In the genomic region with DNA sequence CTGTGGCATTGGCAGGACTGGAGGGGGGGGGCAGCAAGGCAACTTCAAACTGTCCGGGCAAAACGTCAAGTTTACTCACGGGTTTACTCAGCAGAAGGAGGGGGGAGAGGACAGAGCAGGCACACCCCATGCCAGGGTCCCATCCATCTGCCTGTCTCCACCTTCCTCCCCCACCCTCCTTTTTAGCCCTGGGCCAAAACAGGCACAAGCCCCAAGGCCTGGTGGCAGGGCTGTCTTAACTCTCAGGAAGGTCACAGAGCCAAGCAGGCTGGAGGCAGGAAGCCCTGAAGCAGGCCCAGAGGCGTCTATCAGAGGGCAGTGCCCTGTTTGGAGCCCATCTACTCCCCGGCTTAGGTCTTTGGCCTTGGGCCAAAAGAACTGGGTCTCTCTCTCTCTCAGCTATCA, we compare ENCODE assay signal across 9 mouse cellular contexts. TPM values are rescaled to one million over a fixed set of nuclear protein-coding genes. Genes with fewer than 3 reads are reported as not detected.
DNase-seq lines count a peak whose midpoint lies in the region; ATAC-seq and TF ChIP-seq lines count a peak whose summit lies in the region.
"Had no signal": no experiment of that assay in that cellular context is flagged by ENCODE, and none has a peak within 500 bp of the region (broad histone marks: within the 10 kb centered on the region; RNA-seq: fewer than 3 reads in every experiment).

No protein-coding gene starts in this region.

- H3K27me3 ChIP-seq in heart, embryonic 12.5 days (replicated peaks) = no peaks in the 10 kb centered on the region
- peaks cover 27% of the 10 kb centered on the region for H3K27me3 ChIP-seq in liver, embryonic 16.5 days (ENCODE audit: control insufficient read depth, insufficient read depth, low read depth, low read length)

- WGBS in heart, embryonic 12.5 days = 47% methylated on average over 5 of the region's 5 CpGs
- 39% methylated on average over 5 of the region's 5 CpGs for WGBS in liver, embryonic 16.5 days (ENCODE audit: insufficient replicate concordance)

- intact Hi-C loops in gastrocnemius, adult 2 months (cut with DNase I) = no loop called here

- peak overlapping the region; percentile 82 for H3K4me3 ChIP-seq in gastrocnemius, adult 2 months
- no peak overlapping the region for H3K4me3 ChIP-seq in heart, embryonic 12.5 days
- H3K4me3 ChIP-seq in liver, embryonic 16.5 days (ENCODE audit: low read depth, low read length) = no peak overlapping the region

- peak overlapping the region; percentile 100; the same call in 1 of the 2 replicates for H3K4me2 ChIP-seq in heart, embryonic 12.5 days
- H3K4me2 ChIP-seq in liver, embryonic 16.5 days (ENCODE audit: low read depth, low read length) = peak overlapping the region; percentile 99

- H3K9ac ChIP-seq in heart, embryonic 12.5 days = 0 out of 2 replicates have a peak overlapping the region, but pooled peaks have one; percentile 18
- H3K9ac ChIP-seq in liver, embryonic 16.5 days (ENCODE audit: low read depth, low read length) = no peak overlapping the region

- no peaks in the 10 kb centered on the region for H3K9me3 ChIP-seq in heart, embryonic 12.5 days (replicated peaks)
- no peaks in the 10 kb centered on the region for H3K9me3 ChIP-seq in liver, embryonic 16.5 days (replicated peaks; ENCODE audit: control insufficient read depth, low read length)

- peak overlapping the region; percentile 95 for H3K27ac ChIP-seq in gastrocnemius, adult 2 months
- H3K27ac ChIP-seq in heart, embryonic 12.5 days (ENCODE audit: poor library complexity, severe bottlenecking) = 0 out of 2 replicates have a peak overlapping the region, but pooled peaks have one; percentile 12
- H3K27ac ChIP-seq in liver, embryonic 16.5 days (ENCODE audit: low read length) = peak overlapping the region; percentile 81

- TF ChIP-seq CTCF in gastrocnemius, adult 2 months (IDR thresholded peaks at IDR 0.05) = no peak

- no peak for ATAC-seq in heart, embryonic 12.5 days (ENCODE audit: insufficient number of reproducible peaks, low FRiP score)
- ATAC-seq in liver, embryonic 16.5 days (ENCODE audit: low read depth) = no peak
- ATAC-seq in inflammation-experienced regulatory T-cells, adult 6 months = no peak

- DNase-seq in gastrocnemius, adult 2 months = peak; percentile 78
- DNase-seq in gastrocnemius, postnatal 4 days (ENCODE audit: low spot score in 2 of 2) = no peak
- DNase-seq in urinary bladder, postnatal 14 days (ENCODE audit: low spot score) = peak; percentile 50
- no peak for DNase-seq in urinary bladder, postnatal 4 days (ENCODE audit: low spot score in 2 of 2)
- no peak for DNase-seq in embryo, embryonic 11 days

- peaks cover 35% of the 10 kb centered on the region for H3K4me1 ChIP-seq in heart, embryonic 12.5 days (replicated peaks)
- H3K4me1 ChIP-seq in liver, embryonic 16.5 days (ENCODE audit: control insufficient read depth, low read depth, low read length) = peaks cover 48% of the 10 kb centered on the region

- H3K36me3 ChIP-seq in heart, embryonic 12.5 days = no peaks in the 10 kb centered on the region
- no peaks in the 10 kb centered on the region for H3K36me3 ChIP-seq in liver, embryonic 16.5 days (ENCODE audit: control insufficient read depth, insufficient read depth)

RNA-seq across cellular contexts. Expression of a gene that starts 4.5 kb away (rescaled TPM):
- 10 to 100 TPM; 22.8 to 33.3 TPM for total RNA-seq in gastrocnemius, adult 2 months (2021)
- total RNA-seq in gastrocnemius, postnatal 4 days (2021) = 10 to 100 TPM; 14.1 to 23.9 TPM
- polyA plus RNA-seq in heart, embryonic 12.5 days (2016; fragmentation: Nextera tagmentation; extraction: Ambion mirVana) = 1.6 and 1.8 TPM in 2 replicates
- polyA plus RNA-seq in liver, embryonic 16.5 days (2015; fragmentation: Nextera tagmentation; extraction: Ambion mirVana) = 2.4 and 2.7 TPM in 2 replicates
- polyA plus RNA-seq in inflammation-experienced regulatory T-cells, adult 6 months (2017; shearing (Covaris generic)) = 10 to 100 TPM; 11.1 to 16.2 (median 11.4) TPM

RNA-seq across cellular contexts. Expression of a gene that starts 12.5 kb away (rescaled TPM):
- total RNA-seq in gastrocnemius, adult 2 months (2021) = 1 to 10 TPM in 1 of 2 experiments, under 1 TPM in 1; 0.41 to 2.1 TPM
- total RNA-seq in gastrocnemius, postnatal 4 days (2021) = under 1 TPM in 1 of 2 experiments, not detected in 1; 0.83 TPM
- 0.54 TPM in 1 of 2 replicates, not detected in the other for polyA plus RNA-seq in heart, embryonic 12.5 days (2016; fragmentation: Nextera tagmentation; extraction: Ambion mirVana)
- polyA plus RNA-seq in liver, embryonic 16.5 days (2015; fragmentation: Nextera tagmentation; extraction: Ambion mirVana) = not detected in 2 replicates
- under 1 TPM in 1 of 3 experiments, not detected in 2; 0.38 TPM for polyA plus RNA-seq in inflammation-experienced regulatory T-cells, adult 6 months (2017; shearing (Covaris generic))

RNA-seq across cellular contexts. Expression of a gene that starts 21.6 kb away (rescaled TPM):
- total RNA-seq in gastrocnemius, adult 2 months (2021) = 10 to 100 TPM; 40.8 to 56.4 TPM
- 10 to 100 TPM; 21.9 to 27.2 TPM for total RNA-seq in gastrocnemius, postnatal 4 days (2021)
- polyA plus RNA-seq in heart, embryonic 12.5 days (2016; fragmentation: Nextera tagmentation; extraction: Ambion mirVana) = 31.7 and 32.5 TPM in 2 replicates
- 14.9 and 15.1 TPM in 2 replicates for polyA plus RNA-seq in liver, embryonic 16.5 days (2015; fragmentation: Nextera tagmentation; extraction: Ambion mirVana)
- polyA plus RNA-seq in inflammation-experienced regulatory T-cells, adult 6 months (2017; shearing (Covaris generic)) = 10 to 100 TPM; 43.1 to 63.7 (median 57.5) TPM

RNA-seq across cellular contexts. Expression of a gene that starts 25.1 kb away (rescaled TPM):
- not detected for total RNA-seq in gastrocnemius, adult 2 months (2021)
- total RNA-seq in gastrocnemius, postnatal 4 days (2021) = under 1 TPM; 0.27 to 0.34 TPM
- polyA plus RNA-seq in heart, embryonic 12.5 days (2016; fragmentation: Nextera tagmentation; extraction: Ambion mirVana) = 0.09 TPM in 1 of 2 replicates, not detected in the other
- polyA plus RNA-seq in liver, embryonic 16.5 days (2015; fragmentation: Nextera tagmentation; extraction: Ambion mirVana) = 0.12 TPM in 1 of 2 replicates, not detected in the other
- under 1 TPM; 0.40 to 0.88 (median 0.71) TPM for polyA plus RNA-seq in inflammation-experienced regulatory T-cells, adult 6 months (2017; shearing (Covaris generic))
- total RNA-seq: hematopoietic stem cell, adult 5-6 weeks had no signal

RNA-seq across cellular contexts. Expression of a gene that starts 28.1 kb away (rescaled TPM):
- 1 to 10 TPM; 1.8 to 2.5 TPM for total RNA-seq in gastrocnemius, adult 2 months (2021)
- 10 to 100 TPM; 35.7 to 44.5 TPM for total RNA-seq in gastrocnemius, postnatal 4 days (2021)
- 355 and 356 TPM in 2 replicates for polyA plus RNA-seq in heart, embryonic 12.5 days (2016; fragmentation: Nextera tagmentation; extraction: Ambion mirVana)
- 176 and 206 TPM in 2 replicates for polyA plus RNA-seq in liver, embryonic 16.5 days (2015; fragmentation: Nextera tagmentation; extraction: Ambion mirVana)
- polyA plus RNA-seq in inflammation-experienced regulatory T-cells, adult 6 months (2017; shearing (Covaris generic)) = 100 to 1,000 TPM in 1 of 3 experiments, 10 to 100 TPM in 2; 23.3 to 176 (median 34.8) TPM

Comparison
In these comparisons a context has a peak if more than half of its experiments do, and no peak if none do; other contexts are left out.
1. DNase-seq: peak in gastrocnemius, adult 2 months (single experiment) and urinary bladder, postnatal 14 days (single experiment); none in gastrocnemius, postnatal 4 days (0 of 2), urinary bladder, postnatal 4 days (0 of 2) and embryo, embryonic 11 days (single experiment).
2. H3K27ac ChIP-seq: peak in every context shown above with its lines; median percentile 95 in gastrocnemius, adult 2 months; 81 in liver, embryonic 16.5 days; 12 in heart, embryonic 12.5 days.